Mouse (Mus musculus): ENCODE results near the gene Opcml.

- no peak for TF ChIP-seq EP300 (IDR thresholded peaks at IDR 0.05; ENCODE audit: insufficient read depth, low read depth, low read length)
- TF ChIP-seq CTCF (IDR thresholded peaks at IDR 0.05) = no peak
Measured at GRCm38 (mm10) chr9:28548189-28548588, 757.6 kb downstream of the Opcml start.
